Mouse (Mus musculus) hindbrain, embryonic 16.5 days (tissue): Measurements from ENCODE around the gene Cinp. TPM values are rescaled to one million over a fixed set of nuclear protein-coding genes. Genes with fewer than 3 reads are reported as not detected.
A peak's percentile ranks its signal among the peaks of the same experiment; 100 is the strongest.

Experiments used
- ATAC-seq: fragments of 200-750 bp; cut with Nextera tagmentation; 2 replicates; pipeline ENCODE4 v1.8.0; 2017; ENCODE audit warnings: moderate TSS enrichment, moderate library complexity
- H3K27ac ChIP-seq: fragments of 300-500 bp; sonication (generic); 2 replicates; pipeline ENCODE4 v1.5.1; 2014; ENCODE audit warnings: low read depth, mild to moderate bottlenecking, control low read depth, low read length, moderate library complexity
- H3K27me3 ChIP-seq: fragments of 300-500 bp; sonication (generic); replicated peaks from 2 replicates; pipeline ENCODE4 v1.6.1; 2014; ENCODE audit warnings: low read length; ENCODE audit not compliant: control insufficient read depth, insufficient read depth
- H3K36me3 ChIP-seq: fragments of 300-500 bp; sonication (generic); 2 replicates; pipeline ENCODE4 v1.6.1; 2014; ENCODE audit warnings: mild to moderate bottlenecking, low read length, moderate library complexity, mixed read lengths; ENCODE audit not compliant: control insufficient read depth, insufficient read depth
- H3K4me1 ChIP-seq: fragments of 300-500 bp; sonication (generic); 2 replicates; pipeline ENCODE4 v1.6.1; 2014; ENCODE audit warnings: low read depth, low read length; ENCODE audit not compliant: control insufficient read depth, insufficient read depth
- H3K4me2 ChIP-seq: fragments of 300-500 bp; sonication (generic); 2 replicates; pipeline ENCODE4 v1.6.1; 2014; ENCODE audit warnings: mild to moderate bottlenecking, low read length, control low read depth, moderate library complexity
- H3K4me3 ChIP-seq: fragments of 300-500 bp; sonication (generic); 2 replicates; pipeline ENCODE4 v1.5.1; 2014; ENCODE audit warnings: mild to moderate bottlenecking, low read length, control low read depth, moderate library complexity
- H3K9ac ChIP-seq: fragments of 300-500 bp; sonication (generic); 2 replicates; pipeline ENCODE4 v1.6.1; 2014; ENCODE audit warnings: low read depth, mild to moderate bottlenecking, control low read depth, low read length, moderate library complexity
- H3K9me3 ChIP-seq: fragments of 300-500 bp; sonication (generic); 2 replicates; pipeline ENCODE4 v1.6.1; 2014; ENCODE audit warnings: mild to moderate bottlenecking, low read length, moderate library complexity; ENCODE audit not compliant: control insufficient read depth
- WGBS: fragments of 180-500 bp; shearing (Covaris S2); extraction: QIAGEN DNeasy Blood & Tissue Kit; methylation state at CpG from one replicate; pipeline ENCODE4 v1.1.7; 2014; 5-methylcytosine and 5-hydroxymethylcytosine counted together
- polyA plus RNA-seq: library from polyadenylated mRNA; unstranded; fragments of >200 nt; fragmentation: Nextera tagmentation; extraction: Ambion mirVana; gene quantifications from 2 replicates; pipeline ENCODE4 v1.2.1, GENCODE M21; 2015

Gene Cinp
- polyA plus RNA-seq, 1 experiment from 2014 or later = 98.1 TPM

DNA sequence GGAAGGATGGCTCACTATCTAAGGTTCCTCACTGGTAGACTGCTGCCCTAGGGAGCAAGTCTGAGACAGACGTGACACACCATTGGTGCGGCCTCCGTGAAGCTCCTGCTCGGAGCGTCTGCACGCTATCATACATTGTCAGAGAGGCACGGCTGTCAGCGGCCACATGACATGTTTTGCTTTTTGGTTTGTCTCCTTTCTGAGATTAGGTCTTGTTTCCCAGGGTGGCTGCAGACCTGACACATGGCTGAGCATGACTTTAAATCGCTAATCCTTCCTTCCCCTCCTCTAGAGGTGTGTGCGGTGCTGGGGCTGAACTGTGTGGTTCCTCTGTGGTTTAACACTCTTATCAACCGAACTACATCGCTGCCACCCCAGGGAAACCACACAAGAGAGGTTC lies 37.5 kb downstream of the Cinp start:
- no peak for ATAC-seq
- WGBS = 89% methylated on average over 12 of the region's 12 CpGs
- Histone ChIP-seq H3K27ac (no peak overlapping the region), H3K4me3 (no peak overlapping the region; the same call in 1 of the 2 replicates), H3K4me2 (peak overlapping the region; percentile 75; the same call in 1 of the 2 replicates), H3K4me1 (peaks cover 12% of the 10 kb centered on the region), H3K36me3 (peaks cover 10% of the 10 kb centered on the region), H3K9ac (0 out of 2 replicates have a peak overlapping the region, but pooled peaks have one; percentile 11), H3K9me3 (no peaks in the 10 kb centered on the region), H3K27me3 (peaks cover 6% of the 10 kb centered on the region)

- 25% methylated on average over 9 of the region's 9 CpGs for WGBS
- Histone ChIP-seq H3K36me3 (peaks cover 9% of the 10 kb centered on the region), H3K9me3 (no peaks in the 10 kb centered on the region), H3K27me3 (peaks cover 9% of the 10 kb centered on the region), H3K4me3 (peak overlapping the region; percentile 80), H3K9ac (peak overlapping the region; percentile 96), H3K4me2 (peak overlapping the region; percentile 75), H3K4me1 (peaks cover 12% of the 10 kb centered on the region), H3K27ac (peak overlapping the region; percentile 79)
- ATAC-seq = peak; percentile 18
These were observed 38.1 kb downstream of the Cinp start for GRCm38 (mm10) chr12:110850929-110851256.

GRCm38 (mm10) chr12:110850010-110850928 lies 38.7 kb downstream of the Cinp start, which contains the start of gene Zfp839:
TSS of gene Zfp839 (plus strand) at chr12:110850253.
- H3K9ac ChIP-seq = peak within 1 kb of the TSS; percentile 96
- no peaks in the 10 kb centered on the region for H3K9me3 ChIP-seq
- H3K4me2 ChIP-seq = peak within 1 kb of the TSS; percentile 75
- peaks cover 3% of the 10 kb centered on the region; the same call in 1 of the 2 replicates for H3K36me3 ChIP-seq
- peak within 1 kb of the TSS; percentile 79 for H3K27ac ChIP-seq
- peaks cover 12% of the 10 kb centered on the region for H3K4me1 ChIP-seq
- H3K4me3 ChIP-seq = peak within 1 kb of the TSS; percentile 80
- ATAC-seq = peak; percentile 90
- WGBS = 1% methylated on average over 76 of the region's 89 CpGs
- H3K27me3 ChIP-seq = peaks cover 9% of the 10 kb centered on the region

DNA sequence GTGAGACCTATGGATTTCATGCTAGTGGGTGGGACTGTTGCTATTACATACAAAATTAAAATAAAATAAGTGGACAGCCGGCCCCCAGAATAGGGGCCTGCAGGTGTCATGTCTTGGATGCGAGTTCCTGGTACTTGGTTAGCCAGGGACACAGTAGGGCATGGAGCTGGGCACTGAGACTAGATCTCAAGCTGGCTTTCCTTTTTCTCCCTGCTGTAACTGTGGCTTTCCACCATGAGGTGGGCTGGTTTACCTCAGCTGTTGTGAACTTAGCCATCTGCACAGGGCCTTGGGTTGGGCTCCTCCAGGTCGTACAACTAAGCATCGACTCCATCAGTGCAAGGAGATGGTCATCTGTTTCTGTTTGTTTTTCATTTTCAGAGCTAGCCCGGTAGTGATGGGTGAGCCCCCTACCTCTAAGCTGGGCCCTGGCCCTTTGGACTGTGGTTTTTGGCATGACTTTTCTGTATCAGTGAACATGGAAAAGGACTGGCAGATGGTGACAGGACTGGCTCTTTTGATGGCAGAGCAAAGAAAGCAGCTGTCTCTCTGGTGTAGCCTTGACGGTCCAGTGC lies 42.7 kb downstream of the Cinp start:
- no peaks in the 10 kb centered on the region for H3K36me3 ChIP-seq
- H3K27me3 ChIP-seq = peaks cover 14% of the 10 kb centered on the region
- WGBS = 71% methylated on average over 6 of the region's 6 CpGs
- no peaks in the 10 kb centered on the region for H3K9me3 ChIP-seq
- H3K27ac ChIP-seq = no peak overlapping the region
- no peak overlapping the region; the same call in 1 of the 2 replicates for H3K4me3 ChIP-seq
- no peak for ATAC-seq
- H3K4me1 ChIP-seq = peaks cover 14% of the 10 kb centered on the region
- no peak overlapping the region for H3K9ac ChIP-seq
- peak overlapping the region; percentile 63 for H3K4me2 ChIP-seq

GRCm38 (mm10) chr12:110845131-110845880 lies 43.6 kb downstream of the Cinp start:
- Histone ChIP-seq H3K4me1 (peaks cover 6% of the 10 kb centered on the region), H3K4me3 (peak overlapping the region; percentile 41), H3K4me2 (peak overlapping the region; percentile 63), H3K9me3 (no peaks in the 10 kb centered on the region), H3K27me3 (peaks cover 14% of the 10 kb centered on the region), H3K36me3 (no peaks in the 10 kb centered on the region), H3K27ac (no peak overlapping the region), H3K9ac (peak overlapping the region; percentile 29)
- ATAC-seq = peak; percentile 77
- WGBS = under 1% methylated on average over 36 of the region's 36 CpGs

DNA sequence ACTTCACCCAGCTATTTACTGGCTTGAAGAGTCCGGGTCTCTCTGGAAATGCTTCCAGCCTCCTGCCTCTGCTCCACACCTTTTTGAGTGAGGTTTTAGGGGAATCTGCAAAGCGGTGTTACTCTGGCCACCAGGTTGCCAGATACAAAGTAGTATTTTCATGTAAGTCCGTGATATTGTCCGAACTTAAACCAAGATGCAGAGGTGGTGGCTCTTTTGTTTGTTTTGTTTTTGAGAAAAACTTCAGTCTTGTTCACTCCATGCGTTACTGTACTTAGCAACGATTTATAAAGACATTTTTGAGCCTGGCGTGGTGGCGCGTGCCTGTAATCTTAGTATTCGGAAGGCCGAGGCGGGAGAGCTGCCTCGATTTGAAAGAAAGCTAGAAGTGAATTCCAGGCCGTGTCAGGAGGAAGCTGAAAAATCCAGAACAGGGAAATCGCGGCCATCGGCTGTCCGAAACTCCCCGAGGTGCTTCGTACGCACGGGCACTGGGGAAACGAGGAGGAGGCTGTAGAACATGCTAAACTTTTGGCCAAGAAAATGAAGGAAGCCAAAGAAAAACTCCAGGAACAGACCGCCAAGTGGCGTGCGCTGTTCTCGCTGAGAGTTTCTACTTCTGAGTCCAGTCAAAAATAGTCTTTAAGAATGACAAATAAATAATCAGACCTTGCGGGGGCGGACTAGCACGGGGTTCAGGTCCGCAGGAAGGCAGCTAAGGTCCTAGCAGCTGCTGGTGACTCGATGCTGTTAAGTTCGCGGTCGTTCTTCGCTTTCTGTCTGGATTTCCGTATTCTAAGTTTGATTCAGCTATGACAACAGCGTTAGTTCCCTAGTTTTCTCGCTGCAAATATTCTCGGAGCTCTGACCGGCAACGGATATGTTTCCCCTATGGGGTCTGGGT lies 44.5 kb downstream of the Cinp start:
- Histone ChIP-seq H3K27ac (no peak overlapping the region), H3K27me3 (peaks cover 14% of the 10 kb centered on the region), H3K36me3 (no peaks in the 10 kb centered on the region), H3K4me3 (peak overlapping the region; percentile 41), H3K4me2 (peak overlapping the region; percentile 63), H3K9me3 (no peaks in the 10 kb centered on the region), H3K4me1 (peaks cover 10% of the 10 kb centered on the region), H3K9ac (peak overlapping the region; percentile 2)
- no peak for ATAC-seq
- WGBS = 1% methylated on average over 42 of the region's 42 CpGs

- peaks cover 9% of the 10 kb centered on the region for H3K4me1 ChIP-seq
- no peak overlapping the region for H3K27ac ChIP-seq
- peak overlapping the region; percentile 53 for H3K9ac ChIP-seq
- peak overlapping the region; percentile 41 for H3K4me3 ChIP-seq
- 20% methylated on average over 32 of the region's 32 CpGs for WGBS
- H3K36me3 ChIP-seq = no peaks in the 10 kb centered on the region
- H3K4me2 ChIP-seq = peak overlapping the region; percentile 63
- H3K27me3 ChIP-seq = peaks cover 14% of the 10 kb centered on the region
- peak; percentile 24 for ATAC-seq
- no peaks in the 10 kb centered on the region for H3K9me3 ChIP-seq
These were observed 45.5 kb downstream of the Cinp start for GRCm38 (mm10) chr12:110843194-110844048.
